Mouse (Mus musculus) erythroblast, embryonic 14.5 days (primary cell): ENCODE results near the gene Phc3. TPM values are rescaled to one million over a fixed set of nuclear protein-coding genes. Genes with fewer than 3 reads are reported as not detected.

Experiments
- H3K27me3 ChIP-seq: 2 replicates; pipeline ENCODE4 v1.6.1; 2012; ENCODE audit warnings: inconsistent platforms; ENCODE audit not compliant: control insufficient read depth
- H3K36me3 ChIP-seq: 2 replicates; pipeline ENCODE4 v1.6.1; 2012; ENCODE audit warnings: mild to moderate bottlenecking, inconsistent platforms; ENCODE audit not compliant: control insufficient read depth
- H3K4me1 ChIP-seq: 2 replicates; pipeline ENCODE4 v1.6.1; 2012; ENCODE audit warnings: inconsistent platforms; ENCODE audit not compliant: control insufficient read depth
- H3K4me3 ChIP-seq: replicated peaks from 2 replicates; pipeline ENCODE3; 2012; ENCODE audit warnings: moderate library complexity, mild to moderate bottlenecking, inconsistent platforms
- H3K9me3 ChIP-seq: 2 replicates; pipeline ENCODE4 v1.6.1; 2012; ENCODE audit warnings: low read length, inconsistent platforms, mixed read lengths; ENCODE audit not compliant: control insufficient read depth
- GATA1 ChIP-seq: IDR thresholded peaks from 2 replicates; pipeline ENCODE4 v1.6.1; 2012; ENCODE audit warnings: low read length, inconsistent platforms, mixed read lengths
- TAL1 ChIP-seq: IDR thresholded peaks from 3 replicates; pipeline ENCODE4 v1.6.1; 2012; ENCODE audit warnings: low read length, inconsistent platforms, mixed read lengths
- polyA plus RNA-seq: library from polyadenylated mRNA; stranded (reverse); fragments of >175 nt; gene quantifications from 2 replicates; pipeline ENCODE4 v1.2.3, GENCODE M21; 2012

Phc3 gene
- polyA plus RNA-seq, 1 experiment = 0.08 TPM

DNA sequence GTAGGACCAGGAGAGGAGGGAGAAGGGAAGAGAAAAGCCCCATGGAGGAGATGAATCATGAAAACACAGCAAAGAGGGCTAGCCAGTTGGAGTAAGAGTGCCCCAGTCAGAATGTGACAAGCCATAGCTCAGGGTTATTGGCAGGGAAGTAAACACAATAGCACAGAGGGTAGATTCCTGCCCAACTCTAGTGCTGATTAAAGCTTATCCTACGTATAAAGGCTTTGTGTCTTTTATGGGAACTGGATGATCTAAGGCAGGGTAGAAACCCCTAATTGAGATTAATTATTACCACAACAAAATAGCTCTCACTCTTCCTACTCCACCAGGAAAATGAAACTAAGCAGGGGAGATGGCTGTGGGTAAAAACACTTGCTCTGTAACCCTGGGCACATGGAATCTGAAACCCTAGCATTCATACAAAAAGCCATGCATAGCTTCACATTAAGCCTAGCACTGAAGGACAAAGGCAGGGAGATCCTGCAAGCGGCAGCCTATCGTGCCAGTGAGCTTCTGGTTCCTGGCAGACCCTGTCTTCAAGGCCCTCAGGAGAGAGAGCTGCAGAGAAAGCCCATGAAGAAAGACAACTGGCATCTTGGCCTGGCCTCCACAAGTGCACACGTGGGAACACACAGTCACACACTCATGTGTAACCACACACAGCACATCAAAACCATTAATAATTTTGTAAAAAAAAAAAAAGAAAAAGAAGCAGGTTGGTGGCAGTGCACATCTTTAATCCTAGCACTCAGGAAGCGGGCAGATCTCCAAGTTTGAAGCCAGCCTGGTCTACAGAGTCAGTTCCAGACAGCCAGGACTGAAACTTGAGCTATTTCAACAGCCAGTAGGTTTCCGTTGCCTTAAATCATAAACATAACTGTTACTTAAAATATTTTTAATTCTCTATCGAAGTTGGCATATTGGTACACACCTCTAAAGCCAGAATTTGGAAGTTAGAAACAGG is 9.1 kb downstream of the Phc3 start:
- Histone ChIP-seq H3K27me3 (no peaks in the 10 kb centered on the region), H3K9me3 (no peaks in the 10 kb centered on the region; the same call in 1 of the 2 replicates), H3K36me3 (peaks cover 87% of the 10 kb centered on the region), H3K4me1 (no peaks in the 10 kb centered on the region), H3K4me3 (no peak overlapping the region)
- TF ChIP-seq GATA1 (no peak), TAL1 (no peak)

DNA sequence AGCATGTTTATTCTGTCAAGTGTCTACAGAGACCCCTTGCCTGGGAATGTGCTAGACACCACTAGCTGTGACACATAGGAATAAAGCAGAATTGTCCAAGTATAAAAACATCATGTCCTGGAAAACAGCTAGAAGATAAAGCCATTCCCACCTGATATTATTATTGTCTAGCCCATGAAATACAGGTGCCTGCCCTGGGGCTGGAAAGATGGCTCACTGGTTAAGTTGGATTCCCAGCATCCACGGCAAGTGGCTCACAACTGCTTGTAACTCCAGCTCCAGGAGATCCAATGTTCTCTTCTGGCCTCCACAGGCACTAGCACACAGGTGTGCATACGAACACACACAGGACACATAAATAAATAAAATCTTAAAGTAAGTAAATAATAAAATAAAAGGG is 10.5 kb downstream of the Phc3 start:
- Histone ChIP-seq H3K4me1 (no peaks in the 10 kb centered on the region), H3K36me3 (peaks cover 85% of the 10 kb centered on the region), H3K9me3 (no peaks in the 10 kb centered on the region; the same call in 1 of the 2 replicates), H3K27me3 (no peaks in the 10 kb centered on the region), H3K4me3 (no peak overlapping the region)
- TF ChIP-seq GATA1 (no peak), TAL1 (no peak)

DNA sequence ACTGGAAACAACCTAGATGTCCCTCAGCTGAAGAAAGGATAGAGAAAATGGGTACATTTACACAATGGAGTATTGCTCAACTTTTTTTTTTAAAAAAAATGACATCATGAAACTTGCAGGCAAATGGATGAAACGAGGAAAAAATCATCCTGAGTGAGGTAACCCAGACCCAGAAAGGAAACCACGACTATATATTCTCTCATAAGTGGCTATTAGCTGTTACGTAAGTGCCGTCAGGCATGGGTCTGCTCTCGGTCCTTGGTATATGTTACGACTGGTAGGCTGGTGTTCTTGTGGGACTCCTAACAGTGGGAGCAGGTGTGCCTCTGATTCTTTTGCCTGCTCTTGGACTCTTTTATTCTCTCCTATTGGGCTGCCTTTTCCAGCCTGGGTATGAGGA is 12.9 kb downstream of the Phc3 start:
- TF ChIP-seq TAL1 = no peak
- TF ChIP-seq GATA1 = no peak
- H3K4me3 ChIP-seq = no peak overlapping the region
- H3K27me3 ChIP-seq = no peaks in the 10 kb centered on the region
- H3K36me3 ChIP-seq = peaks cover 82% of the 10 kb centered on the region
- H3K4me1 ChIP-seq = 0 out of 2 replicates have a peak, but pooled peaks cover 1% of the 10 kb centered on the region
- H3K9me3 ChIP-seq = no peaks in the 10 kb centered on the region

DNA sequence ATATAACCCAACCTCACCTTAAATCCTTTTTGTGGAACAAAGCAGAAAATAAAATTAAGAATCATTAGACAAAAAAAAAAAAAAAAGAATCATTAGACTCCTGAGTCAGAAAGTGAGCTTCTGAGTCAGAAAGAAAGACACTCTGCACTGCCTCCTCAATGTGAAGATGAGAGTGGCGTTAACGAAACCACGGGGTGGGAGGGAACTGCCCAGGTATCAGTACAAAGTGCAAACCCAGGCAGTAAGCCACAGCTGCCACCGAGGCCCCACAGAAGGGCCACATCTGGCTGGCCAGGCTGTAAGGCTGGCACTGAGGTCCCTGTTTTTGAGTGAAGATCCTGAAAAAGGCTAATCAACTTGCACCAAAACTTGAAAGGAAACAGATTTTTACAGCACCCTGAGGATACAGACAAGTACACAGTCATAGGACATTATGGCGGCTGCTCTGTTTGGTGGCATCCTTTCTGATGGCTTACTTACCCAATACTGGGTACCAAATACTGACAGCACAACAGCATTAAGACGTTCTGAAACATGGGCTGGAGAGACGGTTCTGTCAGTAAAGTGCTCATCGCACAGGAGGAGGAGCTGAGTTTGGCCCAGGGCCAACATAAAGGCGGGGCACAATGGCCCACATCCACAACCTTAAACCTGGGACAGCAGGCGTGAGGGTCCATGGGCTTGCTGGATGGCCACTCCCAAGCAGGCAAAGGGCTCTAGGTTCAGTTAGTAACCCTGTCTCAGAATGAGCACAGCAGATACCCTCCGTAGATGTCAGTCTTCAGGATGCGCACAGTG is 16.7 kb downstream of the Phc3 start:
- Histone ChIP-seq H3K9me3 (no peaks in the 10 kb centered on the region), H3K4me3 (no peak overlapping the region), H3K27me3 (no peaks in the 10 kb centered on the region), H3K36me3 (peaks cover 71% of the 10 kb centered on the region), H3K4me1 (0 out of 2 replicates have a peak, but pooled peaks cover 1% of the 10 kb centered on the region)
- TF ChIP-seq TAL1 = no peak
- TF ChIP-seq GATA1 = no peak

DNA sequence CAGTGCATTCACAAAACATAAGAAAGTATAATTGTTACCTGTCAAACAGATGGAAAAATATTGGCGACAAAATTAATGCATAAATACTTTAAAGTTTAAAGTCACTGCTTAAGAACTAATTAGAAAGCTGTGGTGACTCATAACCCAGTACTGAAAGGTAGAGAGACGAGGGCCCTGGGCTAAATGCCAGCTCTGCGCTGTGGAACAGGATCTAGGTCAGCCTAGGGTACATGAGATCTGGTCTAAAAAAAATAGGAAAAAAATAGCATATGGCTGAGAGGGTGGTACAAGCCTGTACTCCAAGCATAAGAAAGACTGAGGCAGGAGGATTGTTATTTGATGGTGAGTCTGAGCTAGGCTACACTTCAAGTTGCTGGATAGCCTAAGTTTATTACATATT is 17.6 kb downstream of the Phc3 start:
- no peaks in the 10 kb centered on the region for H3K27me3 ChIP-seq
- peaks cover 73% of the 10 kb centered on the region for H3K36me3 ChIP-seq
- no peak overlapping the region for H3K4me3 ChIP-seq
- no peak for TF ChIP-seq GATA1
- TF ChIP-seq TAL1 = no peak
- no peaks in the 10 kb centered on the region for H3K9me3 ChIP-seq
- 0 out of 2 replicates have a peak, but pooled peaks cover 1% of the 10 kb centered on the region for H3K4me1 ChIP-seq

DNA sequence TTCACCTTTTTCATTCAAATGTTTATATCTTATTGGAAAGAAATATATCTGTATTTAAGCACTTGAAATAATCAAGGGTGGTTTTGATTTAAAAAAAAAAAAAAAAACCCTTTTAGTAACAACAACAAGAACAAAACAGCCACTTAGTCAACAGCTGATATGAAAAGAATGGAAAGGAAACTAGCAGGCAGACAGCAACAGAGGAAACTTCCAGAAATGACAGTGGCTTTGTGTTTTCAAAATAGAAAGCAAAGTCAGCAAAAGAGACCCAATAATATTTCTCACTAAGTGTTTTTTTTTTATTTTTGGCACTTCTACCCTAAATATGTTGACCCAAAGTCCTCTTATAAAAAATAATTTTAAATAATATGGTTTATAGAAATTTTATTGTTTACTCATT is 34.8 kb downstream of the Phc3 start:
- no peaks in the 10 kb centered on the region for H3K4me1 ChIP-seq
- no peak overlapping the region for H3K4me3 ChIP-seq
- peaks cover 55% of the 10 kb centered on the region for H3K36me3 ChIP-seq
- no peaks in the 10 kb centered on the region for H3K27me3 ChIP-seq
- no peak for TF ChIP-seq TAL1
- no peak for TF ChIP-seq GATA1
- H3K9me3 ChIP-seq = no peaks in the 10 kb centered on the region

DNA sequence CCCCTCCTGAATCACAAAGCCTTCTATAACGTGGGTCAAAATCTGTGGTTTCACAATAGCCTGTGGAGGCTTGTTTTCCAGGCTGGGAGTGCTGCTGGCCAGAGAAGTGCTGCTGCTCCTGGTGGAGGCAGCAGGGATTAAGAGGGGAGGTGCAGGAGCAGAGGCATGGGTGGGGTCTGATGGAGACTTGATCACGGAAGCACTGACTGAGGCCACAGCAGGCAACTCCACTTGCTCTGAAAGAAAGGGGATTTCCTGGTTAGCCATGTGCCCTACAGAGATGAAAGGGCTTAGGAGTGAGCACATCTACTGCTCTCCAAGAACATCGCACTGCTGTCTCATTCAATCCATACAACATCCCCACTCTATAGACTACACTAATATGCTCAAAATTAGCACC is 39.4 kb downstream of the Phc3 start:
- Histone ChIP-seq H3K27me3 (no peaks in the 10 kb centered on the region), H3K9me3 (no peaks in the 10 kb centered on the region), H3K4me1 (no peaks in the 10 kb centered on the region), H3K4me3 (no peak overlapping the region), H3K36me3 (peaks cover 41% of the 10 kb centered on the region)
- no peak for TF ChIP-seq GATA1
- TF ChIP-seq TAL1 = no peak

DNA sequence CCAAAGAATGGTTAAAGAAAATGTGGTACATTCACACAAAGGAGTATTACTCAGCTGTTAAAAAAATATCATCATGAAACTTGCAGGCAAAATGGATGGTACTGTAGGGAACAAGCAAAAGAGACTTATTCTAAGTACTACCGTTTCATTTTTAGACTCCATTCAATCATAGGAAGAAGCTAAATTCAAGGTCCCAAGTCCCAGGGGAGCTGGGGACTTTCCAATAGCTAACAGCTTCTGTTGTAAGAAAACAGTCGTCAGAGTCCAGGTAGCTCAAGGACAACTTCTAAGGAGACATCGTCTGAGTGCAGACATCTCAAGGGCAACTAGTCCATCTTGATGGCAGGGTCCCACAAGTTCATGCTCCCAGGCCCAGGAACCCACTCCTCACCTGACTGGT is 41.6 kb downstream of the Phc3 start:
- H3K9me3 ChIP-seq = no peaks in the 10 kb centered on the region
- no peak for TF ChIP-seq GATA1
- TF ChIP-seq TAL1 = no peak
- H3K36me3 ChIP-seq = peaks cover 41% of the 10 kb centered on the region
- H3K27me3 ChIP-seq = no peaks in the 10 kb centered on the region
- H3K4me1 ChIP-seq = no peaks in the 10 kb centered on the region
- no peak overlapping the region for H3K4me3 ChIP-seq

DNA sequence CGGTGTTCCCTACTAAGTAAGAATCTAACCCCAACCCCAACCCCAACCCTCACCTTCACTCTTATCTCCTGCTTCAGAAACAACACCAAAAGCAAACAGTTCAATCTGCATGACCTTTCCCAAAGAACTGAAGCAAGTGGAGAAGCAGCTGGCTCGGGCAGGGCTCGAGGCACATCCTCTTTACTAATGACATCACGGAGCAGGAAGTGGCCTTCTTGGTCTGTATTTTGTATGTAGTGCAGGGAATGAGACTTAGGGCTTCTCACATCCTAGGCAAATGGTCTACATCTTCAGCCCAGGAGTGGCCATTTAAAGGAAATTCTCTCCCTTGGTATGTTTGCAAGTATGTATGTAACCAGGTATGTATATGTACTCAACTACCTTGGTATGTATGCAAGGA is 52.1 kb downstream of the Phc3 start:
- H3K36me3 ChIP-seq = peaks cover 63% of the 10 kb centered on the region
- TF ChIP-seq TAL1 (no peak), GATA1 (no peak)

More for the DNA sequence above, 52.1 kb downstream of the Phc3 start:
- Histone ChIP-seq H3K27me3 (no peaks in the 10 kb centered on the region), H3K4me1 (no peaks in the 10 kb centered on the region), H3K9me3 (no peaks in the 10 kb centered on the region; the same call in 1 of the 2 replicates), H3K4me3 (no peak overlapping the region)
